Mouse (Mus musculus) intestine, embryonic 14.5 days (tissue): ENCODE measurements around the gene 1700020D05Rik. TPM values are rescaled to one million over a fixed set of nuclear protein-coding genes. Genes with fewer than 3 reads are reported as not detected.

Source experiments
- ATAC-seq: fragments of 200-750 bp; cut with Nextera tagmentation; replicated peaks from 2 replicates; pipeline ENCODE4 v1.8.0; 2017; ENCODE audit warnings: low read depth, moderate number of reproducible peaks, moderate TSS enrichment, moderate library complexity; ENCODE audit not compliant: low FRiP score, low TSS enrichment
- DNase-seq: peaks from one replicate; pipeline ENCODE4 v3.0.0-alpha.2; 2018; ENCODE audit warnings: low spot score
- H3K27ac ChIP-seq: fragments of 300-500 bp; sonication (generic); 2 replicates; pipeline ENCODE4 v1.5.1; 2014; ENCODE audit warnings: low read depth, mild to moderate bottlenecking, control low read depth
- H3K27me3 ChIP-seq: fragments of 300-500 bp; sonication (generic); replicated peaks from 2 replicates; pipeline ENCODE4 v1.6.1; 2014; ENCODE audit warnings: low read length, control low read depth; ENCODE audit not compliant: control insufficient read depth, insufficient read depth
- H3K36me3 ChIP-seq: fragments of 300-500 bp; sonication (generic); 2 replicates; pipeline ENCODE4 v1.6.1; 2014; ENCODE audit warnings: low read length, control low read depth; ENCODE audit not compliant: control insufficient read depth, insufficient read depth
- H3K4me1 ChIP-seq: fragments of 300-500 bp; sonication (generic); replicated peaks from 2 replicates; pipeline ENCODE4 v1.6.1; 2014; ENCODE audit warnings: low read length, control low read depth, mixed read lengths; ENCODE audit not compliant: control insufficient read depth, insufficient read depth
- H3K4me2 ChIP-seq: fragments of 300-500 bp; sonication (generic); 2 replicates; pipeline ENCODE4 v1.6.1; 2014; ENCODE audit warnings: low read length
- H3K4me3 ChIP-seq: fragments of 300-500 bp; sonication (generic); 2 replicates; pipeline ENCODE4 v1.5.1; 2014; ENCODE audit warnings: low read depth, low read length, control low read depth, mixed read lengths
- H3K9ac ChIP-seq: fragments of 300-500 bp; sonication (generic); 2 replicates; pipeline ENCODE4 v1.6.1; 2014; ENCODE audit warnings: mild to moderate bottlenecking, low read length
- H3K9me3 ChIP-seq: fragments of 300-500 bp; sonication (generic); 2 replicates; pipeline ENCODE4 v1.6.1; 2016; ENCODE audit warnings: low read length, control low read depth; ENCODE audit not compliant: control insufficient read depth
- WGBS: fragments of 180-500 bp; shearing (Covaris S2); extraction: QIAGEN DNeasy Blood & Tissue Kit; methylation state at CpG from one replicate; pipeline ENCODE4 v1.1.7; 2014; 5-methylcytosine and 5-hydroxymethylcytosine counted together
- polyA plus RNA-seq: library from polyadenylated mRNA; unstranded; fragments of >200 nt; fragmentation: Nextera tagmentation; extraction: Ambion mirVana; gene quantifications from 2 replicates; pipeline ENCODE4 v1.2.1, GENCODE M21; 2014

The 1700020D05Rik gene
- polyA plus RNA-seq, 1 experiment from 2014 or later, result not detected

GRCm38 (mm10) chr19:5484496-5484895 is 19.1 kb downstream of the 1700020D05Rik start:
- ATAC-seq, result no peak
- peaks cover 64% of the 10 kb centered on the region for H3K36me3 ChIP-seq
- H3K27ac ChIP-seq, result no peak overlapping the region

DNA sequence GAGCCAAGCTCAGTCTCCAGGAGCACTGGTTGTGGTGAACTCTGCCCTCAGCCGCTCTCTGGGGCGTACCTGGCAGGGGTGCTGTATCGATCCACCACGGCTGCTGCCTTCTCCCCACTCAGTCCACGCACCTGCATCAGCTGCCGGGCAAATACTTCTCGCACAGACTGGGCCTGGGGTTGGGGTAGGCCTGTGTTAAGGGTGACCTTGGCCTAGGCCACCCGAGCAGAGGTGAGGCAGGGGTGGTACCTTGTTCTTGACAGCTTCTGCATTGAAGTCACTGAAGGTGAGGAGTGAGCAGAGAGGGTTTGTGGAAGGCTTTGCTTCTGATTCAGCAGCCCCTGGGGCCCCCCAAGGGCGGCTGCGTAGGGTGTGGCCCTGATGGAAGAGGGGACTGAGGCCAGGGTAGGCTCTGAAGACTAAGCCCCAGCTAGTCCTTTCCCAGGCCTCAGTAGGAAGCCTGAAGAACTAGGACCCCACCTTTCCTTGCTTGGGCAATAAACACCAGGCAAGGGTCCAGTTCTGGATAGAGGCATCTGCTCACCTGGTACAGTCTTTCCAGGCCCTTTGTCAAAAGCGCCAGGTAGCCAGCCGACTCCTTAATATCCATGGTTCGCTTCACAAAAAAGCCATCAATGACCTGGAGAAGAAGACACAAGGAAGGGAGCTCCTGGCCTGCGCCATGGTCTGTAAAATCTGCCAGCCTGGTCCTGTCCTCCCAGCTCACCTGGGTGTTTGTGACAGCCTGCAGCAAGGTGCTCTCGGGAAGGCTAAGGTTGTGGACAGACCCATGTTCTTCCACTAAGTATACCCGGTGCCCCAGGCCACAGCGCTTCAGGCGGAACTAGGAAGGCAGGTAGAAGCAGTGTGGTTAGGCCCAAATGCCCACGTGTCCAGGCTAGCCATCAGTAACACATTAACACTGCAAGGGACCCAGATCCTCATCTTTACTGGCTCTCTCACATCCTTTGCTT is 19.9 kb downstream of the 1700020D05Rik start:
- H3K36me3 ChIP-seq, result peaks cover 73% of the 10 kb centered on the region
- H3K4me1 ChIP-seq, result peaks cover 9% of the 10 kb centered on the region
- WGBS, result 93% methylated on average over 19 of the region's 19 CpGs
- ATAC-seq, result no peak
- no peak overlapping the region for H3K4me3 ChIP-seq
- no peak overlapping the region for H3K9ac ChIP-seq
- H3K9me3 ChIP-seq, result no peaks in the 10 kb centered on the region
- no peaks in the 10 kb centered on the region for H3K27me3 ChIP-seq
- DNase-seq, result no peak
- H3K27ac ChIP-seq, result no peak overlapping the region
- H3K4me2 ChIP-seq, result no peak overlapping the region

More at GRCm38 (mm10) chr19:5484496-5484895, 19.1 kb downstream of the 1700020D05Rik start:
- H3K27me3 ChIP-seq, result no peaks in the 10 kb centered on the region
- no peak for DNase-seq
- WGBS, result 85% methylated on average over 5 of the region's 5 CpGs
- H3K9me3 ChIP-seq, result no peaks in the 10 kb centered on the region
- no peak overlapping the region for H3K4me2 ChIP-seq
- H3K4me3 ChIP-seq, result no peak overlapping the region
- H3K9ac ChIP-seq, result no peak overlapping the region
- peaks cover 13% of the 10 kb centered on the region for H3K4me1 ChIP-seq

- Histone ChIP-seq H3K27me3 (no peaks in the 10 kb centered on the region), H3K9me3 (no peaks in the 10 kb centered on the region), H3K4me1 (no peaks in the 10 kb centered on the region), H3K4me3 (no peak overlapping the region), H3K27ac (no peak overlapping the region), H3K4me2 (no peak overlapping the region), H3K36me3 (peaks cover 90% of the 10 kb centered on the region), H3K9ac (no peak overlapping the region)
- no peak for ATAC-seq
- 92% methylated on average over 10 of the region's 10 CpGs for WGBS
- no peak for DNase-seq
Measured at GRCm38 (mm10) chr19:5481398-5481797, 22.2 kb downstream of the 1700020D05Rik start.

DNA sequence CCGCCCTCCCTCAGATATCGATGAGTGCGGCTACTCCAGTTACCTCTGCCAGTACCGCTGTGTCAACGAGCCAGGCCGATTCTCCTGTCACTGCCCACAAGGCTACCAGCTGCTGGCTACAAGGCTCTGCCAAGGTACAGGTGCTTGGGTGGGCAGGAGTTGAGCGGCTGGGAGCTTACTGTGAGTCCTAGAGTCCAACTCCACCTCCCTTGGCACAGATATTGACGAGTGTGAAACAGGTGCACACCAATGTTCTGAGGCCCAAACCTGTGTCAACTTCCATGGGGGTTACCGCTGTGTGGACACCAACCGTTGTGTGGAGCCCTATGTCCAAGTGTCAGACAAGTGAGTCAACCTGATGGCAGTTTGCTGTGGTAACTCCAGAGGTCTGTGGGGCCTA is 23.6 kb downstream of the 1700020D05Rik start:
- no peak overlapping the region for H3K27ac ChIP-seq
- H3K4me3 ChIP-seq, result no peak overlapping the region
- 95% methylated on average over 10 of the region's 10 CpGs for WGBS
- no peaks in the 10 kb centered on the region for H3K27me3 ChIP-seq
- H3K4me2 ChIP-seq, result no peak overlapping the region
- no peak for DNase-seq
- no peak overlapping the region for H3K9ac ChIP-seq
- H3K4me1 ChIP-seq, result 0 out of 2 replicates have a peak, but pooled peaks cover 8% of the 10 kb centered on the region
- peaks cover 80% of the 10 kb centered on the region for H3K36me3 ChIP-seq
- H3K9me3 ChIP-seq, result no peaks in the 10 kb centered on the region
- ATAC-seq, result no peak

- no peak for DNase-seq
- WGBS, result 93% methylated on average over 18 of the region's 18 CpGs
- Histone ChIP-seq H3K4me3 (no peak overlapping the region), H3K27ac (no peak overlapping the region), H3K4me2 (no peak overlapping the region), H3K9ac (no peak overlapping the region), H3K27me3 (no peaks in the 10 kb centered on the region), H3K9me3 (no peaks in the 10 kb centered on the region), H3K36me3 (peaks cover 59% of the 10 kb centered on the region), H3K4me1 (0 out of 2 replicates have a peak, but pooled peaks cover 9% of the 10 kb centered on the region)
- ATAC-seq, result no peak
Measured at GRCm38 (mm10) chr19:5477668-5478300, 25.8 kb downstream of the 1700020D05Rik start.

GRCm38 (mm10) chr19:5477004-5477667 is 26.5 kb downstream of the 1700020D05Rik start:
- Histone ChIP-seq H3K27ac (no peak overlapping the region), H3K27me3 (no peaks in the 10 kb centered on the region), H3K36me3 (peaks cover 52% of the 10 kb centered on the region), H3K9ac (no peak overlapping the region), H3K4me1 (0 out of 2 replicates have a peak, but pooled peaks cover 9% of the 10 kb centered on the region), H3K4me3 (no peak overlapping the region), H3K4me2 (no peak overlapping the region), H3K9me3 (no peaks in the 10 kb centered on the region)
- no peak for DNase-seq
- 87% methylated on average over 10 of the region's 10 CpGs for WGBS
- no peak for ATAC-seq

DNA sequence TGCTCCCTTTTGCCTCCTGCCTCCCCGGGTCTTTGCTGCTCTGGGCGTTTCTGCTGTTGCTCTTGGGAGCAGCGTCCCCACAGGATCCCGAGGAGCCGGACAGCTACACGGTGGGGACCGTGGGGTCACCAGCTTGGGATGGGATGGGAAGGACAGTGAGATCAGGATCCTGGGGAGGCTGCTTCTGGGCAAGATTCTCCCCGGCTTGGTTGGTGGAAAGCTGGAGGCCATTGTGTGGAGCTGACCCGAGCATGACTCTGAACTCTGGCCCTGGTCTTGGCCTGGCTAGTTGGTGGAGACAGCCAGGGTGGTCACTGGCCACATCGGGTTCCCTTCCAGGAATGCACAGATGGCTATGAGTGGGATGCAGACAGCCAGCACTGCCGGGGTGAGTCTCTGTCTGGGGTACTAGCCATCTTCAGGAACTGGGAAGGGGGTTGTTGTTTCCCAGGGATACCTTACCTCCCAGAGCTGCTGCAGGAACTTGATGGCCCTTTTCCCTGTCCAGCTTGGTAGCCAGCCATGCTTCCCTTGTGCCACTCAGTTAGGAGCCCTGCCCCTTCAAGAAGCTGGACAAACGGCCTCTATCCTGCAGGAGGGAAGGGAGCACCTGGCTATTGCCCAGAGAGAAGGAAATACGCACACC is 28.4 kb downstream of the 1700020D05Rik start:
- DNase-seq (no peak), ATAC-seq (peak; percentile 7; the same call in 1 of the 2 replicates)
- Histone ChIP-seq H3K4me1 (0 out of 2 replicates have a peak, but pooled peaks cover 9% of the 10 kb centered on the region), H3K4me3 (peak overlapping the region; percentile 66), H3K4me2 (peak overlapping the region; percentile 76), H3K36me3 (peaks cover 33% of the 10 kb centered on the region), H3K27me3 (no peaks in the 10 kb centered on the region), H3K27ac (peak overlapping the region; percentile 90), H3K9ac (peak overlapping the region; percentile 72), H3K9me3 (no peaks in the 10 kb centered on the region)
- 13% methylated on average over 13 of the region's 13 CpGs for WGBS
